Mouse (Mus musculus) intestine, postnatal 0 days (tissue): ENCODE data around the gene Fgfr2. TPM values are rescaled to one million over a fixed set of nuclear protein-coding genes. Genes with fewer than 3 reads are reported as not detected.

Experiments used
- ATAC-seq: fragments of 200-750 bp; cut with Nextera tagmentation; 2 replicates; pipeline ENCODE4 v1.8.0; 2017; ENCODE audit warnings: mild to moderate bottlenecking, moderate TSS enrichment, moderate library complexity
- H3K27ac ChIP-seq: fragments of 300-500 bp; sonication (generic); 2 replicates; pipeline ENCODE4 v1.5.1; 2014; ENCODE audit warnings: mild to moderate bottlenecking, low read depth, low read length, moderate library complexity
- H3K27me3 ChIP-seq: fragments of 300-500 bp; sonication (generic); replicated peaks from 2 replicates; pipeline ENCODE4 v1.6.1; 2014; ENCODE audit warnings: low read length, mixed read lengths; ENCODE audit not compliant: control insufficient read depth, insufficient read depth
- H3K36me3 ChIP-seq: fragments of 300-500 bp; sonication (generic); 2 replicates; pipeline ENCODE4 v1.6.1; 2014; ENCODE audit warnings: mild to moderate bottlenecking, moderate library complexity; ENCODE audit not compliant: control insufficient read depth, insufficient read depth
- H3K4me1 ChIP-seq: fragments of 300-500 bp; sonication (generic); replicated peaks from 2 replicates; pipeline ENCODE4 v1.6.1; 2014; ENCODE audit warnings: antibody characterized with exemption, low read length, mixed read lengths; ENCODE audit not compliant: control insufficient read depth, insufficient read depth
- H3K4me2 ChIP-seq: fragments of 300-500 bp; sonication (generic); replicated peaks from 2 replicates; pipeline ENCODE4 v1.6.1; 2014; ENCODE audit warnings: low read depth, mild to moderate bottlenecking, moderate library complexity
- H3K4me3 ChIP-seq: fragments of 300-500 bp; sonication (generic); 2 replicates; pipeline ENCODE4 v1.5.1; 2014; ENCODE audit warnings: low read depth, low read length
- H3K9ac ChIP-seq: fragments of 300-500 bp; sonication (generic); 2 replicates; pipeline ENCODE4 v1.6.1; 2014; ENCODE audit warnings: mild to moderate bottlenecking, low read depth, low read length
- H3K9me3 ChIP-seq: fragments of 300-500 bp; sonication (generic); 2 replicates; pipeline ENCODE4 v1.6.1; 2016; ENCODE audit warnings: mixed run types; ENCODE audit not compliant: control insufficient read depth
- CTCF ChIP-seq: sonication (generic); IDR thresholded peaks from 2 replicates; pipeline ENCODE4 v1.5.1; 2016; ENCODE audit warnings: low read depth, mild to moderate bottlenecking, control low read depth, antibody characterized with exemption, moderate library complexity
- whole genome bisulfite sequencing: fragments of 180-500 bp; shearing (Covaris S2); extraction: QIAGEN DNeasy Blood & Tissue Kit; methylation state at CpG from one replicate; pipeline ENCODE4 v1.1.7; 2014; 5-methylcytosine and 5-hydroxymethylcytosine counted together
- polyA plus RNA-seq: library from polyadenylated mRNA; unstranded; fragments of >200 nt; fragmentation: Nextera tagmentation; extraction: Ambion mirVana; gene quantifications from 2 replicates; pipeline ENCODE4 v1.2.1, GENCODE M21; 2015

Gene Fgfr2
- polyA plus RNA-seq, 1 experiment from 2014 or later, result 29.5 TPM

DNA sequence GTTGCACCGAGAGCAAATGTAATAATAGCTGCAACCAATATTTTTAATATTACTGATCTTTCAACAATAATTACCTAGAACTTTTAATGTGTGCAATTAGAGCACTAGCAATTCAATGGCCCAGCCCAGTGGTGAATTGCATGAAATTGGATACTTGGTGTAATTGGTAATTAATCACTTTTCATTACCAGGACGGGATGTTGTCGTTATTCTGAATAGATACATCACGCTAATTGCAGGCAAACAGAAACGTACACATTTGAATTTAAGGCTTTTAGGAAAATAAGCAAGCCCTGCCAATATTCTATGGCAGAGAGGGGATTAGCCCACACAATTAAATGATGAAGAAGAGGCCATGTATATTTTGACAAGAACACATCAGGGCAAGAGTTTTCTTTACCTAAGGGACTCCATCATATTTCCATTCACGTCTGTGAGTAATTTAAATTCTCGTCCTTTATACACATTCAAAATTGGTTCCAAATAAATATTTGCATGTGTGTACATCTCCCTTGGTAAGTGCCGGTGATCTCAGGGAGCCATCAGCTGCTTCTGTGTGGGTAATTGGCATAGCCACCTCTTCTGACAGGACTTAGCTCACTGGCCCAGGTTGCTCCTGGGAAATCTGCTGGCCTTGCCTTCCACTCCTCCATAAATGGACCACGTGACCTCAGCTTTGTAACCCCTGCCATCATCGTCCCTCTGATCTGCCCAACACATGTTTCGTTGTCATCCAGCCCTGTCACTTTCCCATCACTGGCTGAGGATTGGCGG lies 1471.0 kb downstream of the Fgfr2 start:
- ATAC-seq, result no peak
- 77% methylated on average over 12 of the region's 12 CpGs for WGBS
- no peaks in the 10 kb centered on the region for H3K4me1 ChIP-seq
- no peak overlapping the region for H3K4me2 ChIP-seq
- H3K4me3 ChIP-seq, result no peak overlapping the region
- H3K9ac ChIP-seq, result no peak overlapping the region
- H3K27ac ChIP-seq, result no peak overlapping the region
- no peak for TF ChIP-seq CTCF
- no peaks in the 10 kb centered on the region for H3K9me3 ChIP-seq
- no peaks in the 10 kb centered on the region for H3K36me3 ChIP-seq
- H3K27me3 ChIP-seq, result no peaks in the 10 kb centered on the region; the same call in 1 of the 2 replicates

DNA sequence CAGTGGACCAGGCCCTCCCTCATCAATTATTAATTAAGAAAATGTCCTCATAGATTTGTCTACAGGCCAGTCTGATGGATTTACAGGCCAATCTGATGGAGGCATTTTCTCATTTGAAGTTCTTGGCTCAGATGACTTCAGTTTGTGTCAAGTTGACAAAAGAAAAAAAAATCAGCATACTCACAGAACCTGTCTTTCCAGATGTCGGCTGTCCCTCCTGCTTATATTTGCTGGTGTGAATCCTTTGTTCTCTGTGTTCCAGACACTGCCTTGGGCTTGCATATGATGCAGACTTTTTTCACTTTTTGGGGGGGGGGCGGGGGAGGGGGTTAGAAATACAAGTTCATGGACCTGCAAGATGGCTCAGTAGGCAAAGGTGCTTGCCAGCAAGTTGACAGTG lies 1472.9 kb downstream of the Fgfr2 start:
- no peaks in the 10 kb centered on the region for H3K36me3 ChIP-seq
- no peaks in the 10 kb centered on the region for H3K4me1 ChIP-seq
- TF ChIP-seq CTCF, result no peak
- H3K27me3 ChIP-seq, result peaks cover 7% of the 10 kb centered on the region
- no peak overlapping the region for H3K4me3 ChIP-seq
- H3K9ac ChIP-seq, result no peak overlapping the region
- no peaks in the 10 kb centered on the region for H3K9me3 ChIP-seq
- WGBS, result 35% methylated on average over 2 of the region's 2 CpGs
- H3K27ac ChIP-seq, result no peak overlapping the region
- ATAC-seq, result no peak
- no peak overlapping the region for H3K4me2 ChIP-seq

DNA sequence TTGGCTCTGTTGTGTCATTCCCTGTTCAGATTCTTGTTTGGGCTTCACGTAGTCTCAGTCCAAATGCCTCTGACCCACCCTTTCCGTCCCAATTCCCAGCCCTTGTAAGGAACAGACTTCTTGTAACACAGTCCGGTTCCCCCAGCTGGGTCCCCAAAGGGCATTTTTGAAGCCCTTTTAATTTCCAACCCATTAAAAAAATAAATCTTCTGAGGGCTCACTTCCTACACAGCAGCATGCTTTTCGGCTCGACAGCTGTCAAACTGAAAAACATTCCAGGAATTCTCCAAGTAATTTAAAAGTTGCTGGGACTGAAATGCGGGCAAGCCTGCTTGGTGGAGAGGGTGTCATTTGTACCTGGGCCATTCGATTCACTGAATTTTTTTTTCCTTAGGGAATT lies 1474.9 kb downstream of the Fgfr2 start:
- Histone ChIP-seq H3K36me3 (no peaks in the 10 kb centered on the region), H3K9me3 (no peaks in the 10 kb centered on the region), H3K27ac (no peak overlapping the region), H3K4me1 (no peaks in the 10 kb centered on the region), H3K9ac (no peak overlapping the region), H3K27me3 (peaks cover 27% of the 10 kb centered on the region), H3K4me3 (no peak overlapping the region), H3K4me2 (no peak overlapping the region)
- 38% methylated on average over 7 of the region's 7 CpGs for WGBS
- no peak for TF ChIP-seq CTCF
- no peak for ATAC-seq

DNA sequence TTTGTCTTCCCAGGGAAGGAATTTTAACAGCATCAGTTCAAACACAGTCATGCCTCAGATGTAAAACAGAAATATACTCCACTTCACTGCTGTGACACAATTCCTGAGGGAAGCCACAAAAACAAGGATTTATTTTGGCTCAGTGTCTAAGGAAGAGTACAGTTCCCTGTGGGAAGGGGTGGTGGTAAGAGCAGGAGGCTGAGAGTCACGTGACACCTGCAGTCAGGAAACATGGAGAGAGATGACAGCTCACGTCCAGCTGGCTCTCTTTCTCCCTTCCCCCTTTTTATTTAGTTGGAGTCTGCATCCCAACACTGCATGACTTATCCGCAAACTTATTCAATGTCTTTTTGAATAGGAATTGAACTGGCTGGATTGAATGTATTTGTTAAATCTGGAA lies 1475.6 kb downstream of the Fgfr2 start:
- no peak overlapping the region for H3K27ac ChIP-seq
- no peak for ATAC-seq
- no peak overlapping the region for H3K4me3 ChIP-seq
- no peaks in the 10 kb centered on the region for H3K9me3 ChIP-seq
- TF ChIP-seq CTCF, result no peak
- 45% methylated on average over 3 of the region's 3 CpGs for WGBS
- H3K36me3 ChIP-seq, result no peaks in the 10 kb centered on the region
- H3K27me3 ChIP-seq, result peaks cover 34% of the 10 kb centered on the region
- no peak overlapping the region for H3K9ac ChIP-seq
- no peak overlapping the region for H3K4me2 ChIP-seq
- no peaks in the 10 kb centered on the region for H3K4me1 ChIP-seq

DNA sequence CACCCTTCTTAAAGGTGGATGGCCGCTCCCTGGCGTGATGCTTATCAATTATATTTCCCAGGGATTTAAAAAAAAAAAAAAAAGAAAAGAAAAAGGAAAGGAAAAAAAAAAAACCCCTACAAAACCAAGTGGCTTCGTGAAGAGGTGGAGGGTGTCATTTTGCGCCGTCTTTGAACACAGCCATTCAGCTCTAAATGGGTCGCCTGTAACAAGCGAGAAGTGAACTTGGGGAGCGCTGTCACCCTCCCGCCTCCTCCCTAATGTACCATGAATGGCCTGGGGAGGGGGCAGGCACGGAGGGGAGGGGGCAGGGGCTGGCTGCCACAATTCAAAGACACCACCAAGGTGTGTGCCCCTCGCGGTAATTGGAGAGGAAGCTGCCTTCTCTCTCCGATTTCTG lies 1478.6 kb downstream of the Fgfr2 start:
- ATAC-seq, result no peak
- Histone ChIP-seq H3K27ac (no peak overlapping the region), H3K9ac (no peak overlapping the region), H3K4me1 (no peaks in the 10 kb centered on the region), H3K4me2 (no peak overlapping the region), H3K27me3 (peaks cover 48% of the 10 kb centered on the region), H3K9me3 (no peaks in the 10 kb centered on the region), H3K4me3 (no peak overlapping the region), H3K36me3 (no peaks in the 10 kb centered on the region)
- WGBS, result 3% methylated on average over 13 of the region's 13 CpGs
- TF ChIP-seq CTCF, result no peak

DNA sequence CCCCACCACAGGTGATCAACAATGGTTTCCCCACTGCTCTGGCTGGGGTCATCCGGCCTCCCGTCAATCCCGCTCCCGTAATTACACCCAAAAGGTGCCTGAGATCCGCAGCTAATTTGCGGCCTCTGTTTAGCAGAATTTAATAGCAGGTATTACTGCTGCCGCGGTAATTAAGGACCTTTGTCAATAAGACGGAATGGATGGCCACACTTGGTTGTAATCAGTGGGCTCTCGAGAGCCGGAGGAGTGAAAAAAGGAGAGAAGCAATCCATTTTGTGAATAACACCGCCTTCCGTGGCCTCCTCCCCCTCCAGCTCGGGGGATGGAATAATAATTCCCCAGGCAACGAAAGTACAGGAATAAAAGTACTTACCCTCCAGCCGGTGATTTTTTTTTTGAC lies 1479.1 kb downstream of the Fgfr2 start:
- no peak overlapping the region for H3K4me3 ChIP-seq
- no peak overlapping the region for H3K27ac ChIP-seq
- H3K36me3 ChIP-seq, result no peaks in the 10 kb centered on the region
- peaks cover 48% of the 10 kb centered on the region for H3K27me3 ChIP-seq
- H3K4me1 ChIP-seq, result no peaks in the 10 kb centered on the region
- H3K9ac ChIP-seq, result no peak overlapping the region
- ATAC-seq, result no peak
- TF ChIP-seq CTCF, result no peak
- H3K9me3 ChIP-seq, result no peaks in the 10 kb centered on the region
- H3K4me2 ChIP-seq, result no peak overlapping the region
- WGBS, result 1% methylated on average over 16 of the region's 16 CpGs
